Mouse (Mus musculus) frontal cortex, postnatal 25 days (tissue): ENCODE results near the gene Bax.

ENCODE experiments used
- DNase-seq, 2 experiments: peaks; one replicate each; pipeline ENCODE4 v3.0.0; 2022; ENCODE audit warnings: low spot score in 2 of 2

The Bax gene

GRCm38 (mm10) chr7:45456721-45457203, 9.9 kb downstream of the Bax start:
- DNase-seq = no peak

- no peak for DNase-seq
Observed at GRCm38 (mm10) chr7:45455932-45456696, 10.6 kb downstream of the Bax start.

GRCm38 (mm10) chr7:45454971-45455370, 11.7 kb downstream of the Bax start:
- DNase-seq = no peak

GRCm38 (mm10) chr7:45451344-45451982, 15.2 kb downstream of the Bax start:
- DNase-seq = peak; percentile 79 to 83

GRCm38 (mm10) chr7:45449974-45450373, 16.7 kb downstream of the Bax start:
- DNase-seq = no peak

GRCm38 (mm10) chr7:45447325-45447990, 19.2 kb downstream of the Bax start:
- no peak for DNase-seq

- DNase-seq = no peak
Observed at GRCm38 (mm10) chr7:45446589-45446988, 20.1 kb downstream of the Bax start.

- no peak for DNase-seq
Observed at GRCm38 (mm10) chr7:45443526-45444420, 22.9 kb downstream of the Bax start.

- DNase-seq = no peak
Observed at GRCm38 (mm10) chr7:45437521-45438276, 29.0 kb downstream of the Bax start, which contains the start of gene Ruvbl2. Ruvbl2 (minus strand) TSS chr7:45438096.

- no peak for DNase-seq
Observed at GRCm38 (mm10) chr7:45437046-45437445, 29.7 kb downstream of the Bax start.

- DNase-seq = no peak
Observed at GRCm38 (mm10) chr7:45436444-45436843, 30.3 kb downstream of the Bax start.

GRCm38 (mm10) chr7:45435038-45435437, 31.7 kb downstream of the Bax start:
- no peak for DNase-seq

GRCm38 (mm10) chr7:45434203-45435015, 32.3 kb downstream of the Bax start, which contains the start of gene Gys1:
Gys1 (plus strand) TSS chr7:45434844.
- DNase-seq = peak; percentile 100

- no peak for DNase-seq
Observed at GRCm38 (mm10) chr7:45433835-45434202, 32.9 kb downstream of the Bax start.

GRCm38 (mm10) chr7:45426556-45426955, 40.1 kb downstream of the Bax start:
- DNase-seq = no peak

- DNase-seq = no peak
Observed at GRCm38 (mm10) chr7:45421194-45421593, 45.5 kb downstream of the Bax start.

- DNase-seq = no peak
Observed at GRCm38 (mm10) chr7:45420615-45420919, 46.1 kb downstream of the Bax start, which contains the start of gene Lhb. Lhb (plus strand) TSS chr7:45420820.

GRCm38 (mm10) chr7:45419859-45420614, 46.7 kb downstream of the Bax start:
- DNase-seq = no peak

GRCm38 (mm10) chr7:45417962-45418492, 48.7 kb downstream of the Bax start:
- DNase-seq = no peak
